Comparison of ENCODE assay signal across 9 mouse cellular contexts in the genomic region with DNA sequence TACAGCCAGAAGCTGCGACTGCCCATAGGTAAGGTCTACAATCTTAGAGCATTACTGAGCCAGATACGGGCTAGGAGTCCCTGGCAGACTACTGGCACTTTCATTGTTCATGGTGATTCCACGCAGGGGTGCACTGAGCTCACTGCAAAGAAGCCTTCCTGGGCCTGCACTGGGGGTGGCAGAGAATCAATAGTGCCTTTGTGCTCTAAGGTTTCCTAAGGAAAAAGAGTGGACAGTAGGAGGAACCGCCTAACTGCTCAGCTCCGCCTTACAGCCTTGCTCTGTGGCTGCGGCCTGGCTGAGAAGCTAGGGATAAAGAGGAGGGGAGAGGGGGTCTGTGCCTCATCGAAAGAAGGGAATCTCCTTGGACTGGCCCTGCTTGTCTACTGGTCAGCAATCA. TPM values are rescaled to one million over a fixed set of nuclear protein-coding genes. Genes with fewer than 3 reads are reported as not detected.
DNase-seq lines count a peak whose midpoint lies in the region; ATAC-seq and TF ChIP-seq lines count a peak whose summit lies in the region.
"Had no signal": no experiment of that assay in that cellular context is flagged by ENCODE, and none has a peak within 500 bp of the region (broad histone marks: within the 10 kb centered on the region; RNA-seq: fewer than 3 reads in every experiment).

A gene (plus strand): TSS at position 301 of the 400 bp plus-strand sequence.

- H3K4me1 ChIP-seq in kidney, embryonic 15.5 days = peaks cover 14% of the 10 kb centered on the region
- peaks cover 23% of the 10 kb centered on the region for H3K4me1 ChIP-seq in forebrain, embryonic 10.5 days
- H3K4me1 ChIP-seq in intestine, postnatal 0 days (replicated peaks; ENCODE audit: control insufficient read depth, insufficient read depth, low read length) = no peaks in the 10 kb centered on the region; the same call in 1 of the 2 replicates
- H3K4me1 ChIP-seq in neural tube, embryonic 13.5 days (replicated peaks) = peaks cover 5% of the 10 kb centered on the region; the same call in 1 of the 2 replicates

- no peak for TF ChIP-seq CTCF in intestine, postnatal 0 days (IDR thresholded peaks at IDR 0.05; ENCODE audit: low read depth)

- no peak for ATAC-seq in kidney, embryonic 15.5 days (replicated peaks; ENCODE audit: low FRiP score)
- ATAC-seq in intestine, postnatal 0 days = no peak
- no peak for ATAC-seq in neural tube, embryonic 13.5 days (ENCODE audit: low read depth)

- WGBS in kidney, embryonic 15.5 days = 59% methylated on average over 7 of the region's 7 CpGs
- 20% methylated on average over 7 of the region's 7 CpGs for WGBS in forebrain, embryonic 10.5 days
- 58% methylated on average over 7 of the region's 7 CpGs for WGBS in intestine, postnatal 0 days
- 43% methylated on average over 7 of the region's 7 CpGs for WGBS in neural tube, embryonic 13.5 days

- peak within 1 kb of the TSS; percentile 53 for H3K4me3 ChIP-seq in kidney, embryonic 15.5 days (replicated peaks)
- H3K4me3 ChIP-seq in forebrain, embryonic 10.5 days = peak within 1 kb of the TSS; percentile 57
- H3K4me3 ChIP-seq in intestine, postnatal 0 days (ENCODE audit: low read depth, low read length) = peak within 1 kb of the TSS; percentile 46
- H3K4me3 ChIP-seq in neural tube, embryonic 13.5 days = peak within 1 kb of the TSS; percentile 58

- H3K36me3 ChIP-seq in kidney, embryonic 15.5 days = no peaks in the 10 kb centered on the region
- H3K36me3 ChIP-seq in forebrain, embryonic 10.5 days (replicated peaks) = no peaks in the 10 kb centered on the region
- no peaks in the 10 kb centered on the region for H3K36me3 ChIP-seq in intestine, postnatal 0 days (ENCODE audit: control insufficient read depth, insufficient read depth)
- H3K36me3 ChIP-seq in neural tube, embryonic 13.5 days = no peaks in the 10 kb centered on the region

- peak within 1 kb of the TSS; percentile 51; the same call in 1 of the 2 replicates for H3K9ac ChIP-seq in kidney, embryonic 15.5 days
- peak within 1 kb of the TSS; percentile 62 for H3K9ac ChIP-seq in intestine, postnatal 0 days (ENCODE audit: low read depth, low read length)
- H3K9ac ChIP-seq in neural tube, embryonic 13.5 days = peak within 1 kb of the TSS; percentile 80

- no peak within 1 kb of the TSS for H3K27ac ChIP-seq in kidney, embryonic 15.5 days
- H3K27ac ChIP-seq in forebrain, embryonic 10.5 days = peak within 1 kb of the TSS; percentile 82
- H3K27ac ChIP-seq in intestine, postnatal 0 days (ENCODE audit: low read depth, low read length) = no peak within 1 kb of the TSS
- H3K27ac ChIP-seq in neural tube, embryonic 13.5 days (replicated peaks) = no peak within 1 kb of the TSS

- H3K27me3 ChIP-seq in kidney, embryonic 15.5 days = peaks cover 52% of the 10 kb centered on the region
- H3K27me3 ChIP-seq in forebrain, embryonic 10.5 days (ENCODE audit: poor library complexity, severe bottlenecking) = peaks cover 54% of the 10 kb centered on the region
- H3K27me3 ChIP-seq in intestine, postnatal 0 days (replicated peaks; ENCODE audit: control insufficient read depth, insufficient read depth, low read length) = no peaks in the 10 kb centered on the region
- H3K27me3 ChIP-seq in neural tube, embryonic 13.5 days = peaks cover 40% of the 10 kb centered on the region

- no peaks in the 10 kb centered on the region for H3K9me3 ChIP-seq in kidney, embryonic 15.5 days (replicated peaks)
- H3K9me3 ChIP-seq in forebrain, embryonic 10.5 days = peaks cover 5% of the 10 kb centered on the region; the same call in 1 of the 2 replicates
- no peaks in the 10 kb centered on the region for H3K9me3 ChIP-seq in intestine, postnatal 0 days (ENCODE audit: control insufficient read depth)
- no peaks in the 10 kb centered on the region for H3K9me3 ChIP-seq in neural tube, embryonic 13.5 days

- peak within 1 kb of the TSS; percentile 79 for H3K4me2 ChIP-seq in kidney, embryonic 15.5 days
- H3K4me2 ChIP-seq in intestine, postnatal 0 days (replicated peaks; ENCODE audit: low read depth) = peak within 1 kb of the TSS; percentile 74
- peak within 1 kb of the TSS; percentile 75 for H3K4me2 ChIP-seq in neural tube, embryonic 13.5 days

- DNase-seq in kidney, adult 18-20 months = no peak
- no peak for DNase-seq in forebrain, embryonic 10.5 days (ENCODE audit: extremely low spot score, low spot score)
- no peak for DNase-seq in spleen, postnatal 14 days (ENCODE audit: low spot score in 2 of 2)
- DNase-seq in urinary bladder, postnatal 4 days (ENCODE audit: low spot score in 2 of 2) = no peak
- DNase-seq in retina, postnatal 1 day = no peak
- DNase-seq: kidney, adult 11 months had no signal

RNA-seq across cellular contexts. Expression of the gene that starts here (rescaled TPM):
- 0.40 and 0.59 TPM in 2 replicates for polyA plus RNA-seq in kidney, embryonic 15.5 days (2015; fragmentation: Nextera tagmentation; extraction: Ambion mirVana)
- polyA plus RNA-seq in forebrain, embryonic 10.5 days (2016; fragmentation: Nextera tagmentation; extraction: Ambion mirVana) = 0.11 and 0.40 TPM in 2 replicates
- polyA plus RNA-seq in intestine, postnatal 0 days (2015; fragmentation: Nextera tagmentation; extraction: Ambion mirVana) = 0.65 and 0.87 TPM in 2 replicates
- polyA plus RNA-seq in neural tube, embryonic 13.5 days (2015; fragmentation: Nextera tagmentation; extraction: Ambion mirVana) = 2.2 TPM in 2 replicates
